Mouse (Mus musculus): ENCODE data around the gene Prickle3. TPM values are rescaled to one million over a fixed set of nuclear protein-coding genes. Genes with fewer than 3 reads are reported as not detected.

Prickle3 gene
- polyA plus RNA-seq, 1 experiment from 2014 or later, result 2.0 TPM

GRCm38 (mm10) chrX:7658031-7658784, 1.1 kb downstream of the Prickle3 start:
- H3K4me2 ChIP-seq, result peak overlapping the region; percentile 1; the same call in 1 of the 2 replicates
- H3K4me3 ChIP-seq, result no peak overlapping the region
- ATAC-seq (ENCODE audit: low FRiP score, low read depth), result peak; percentile 48; the same call in 1 of the 2 replicates

DNA sequence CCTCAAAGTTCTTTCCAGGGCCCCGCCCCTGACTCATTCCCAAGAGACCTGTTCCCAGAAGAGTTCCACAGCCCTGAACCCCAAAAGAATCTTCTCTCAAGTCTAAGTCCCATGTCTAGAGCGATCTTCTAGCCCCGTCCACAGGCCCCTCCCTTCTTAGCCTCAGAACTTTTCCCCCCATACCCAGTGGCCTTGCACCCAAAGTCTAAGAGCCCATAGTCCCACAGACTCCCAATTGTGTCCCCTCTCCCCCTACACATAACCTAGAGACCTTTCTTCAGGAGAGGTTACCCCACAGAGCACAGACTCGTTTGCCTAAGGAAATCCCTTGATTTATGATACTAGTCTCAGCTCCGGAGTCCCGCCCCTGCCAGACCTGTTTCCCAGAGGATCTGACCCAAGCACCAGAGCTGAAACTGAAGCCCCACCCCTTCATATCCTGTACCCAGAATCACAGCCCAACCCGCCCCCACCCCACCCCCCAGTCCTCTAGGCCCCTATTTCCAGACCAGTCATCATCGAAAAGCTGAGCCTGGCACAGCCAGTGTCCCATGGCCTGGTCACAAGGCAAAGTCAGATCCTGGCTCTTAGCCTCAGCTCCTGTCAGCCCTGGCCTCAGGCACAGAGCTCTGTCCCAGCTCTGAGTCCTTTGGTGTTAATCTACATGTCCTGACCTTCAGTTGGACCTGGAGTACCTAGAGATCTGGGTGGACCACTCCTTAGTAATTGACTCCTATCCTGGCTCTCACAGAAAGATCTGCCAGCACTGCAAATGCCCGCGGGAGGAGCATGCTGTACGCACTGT, 1.9 kb downstream of the Prickle3 start:
- H3K9ac ChIP-seq, result no peak overlapping the region
- no peaks in the 10 kb centered on the region for H3K4me1 ChIP-seq (replicated peaks)
- WGBS, result 47% methylated on average over 11 of the region's 11 CpGs
- no peaks in the 10 kb centered on the region for H3K9me3 ChIP-seq
- H3K4me3 ChIP-seq, result no peak overlapping the region
- no peaks in the 10 kb centered on the region for H3K27me3 ChIP-seq
- H3K27ac ChIP-seq (replicated peaks), result no peak overlapping the region
- H3K36me3 ChIP-seq, result no peaks in the 10 kb centered on the region
- H3K4me2 ChIP-seq, result no peak overlapping the region
- ATAC-seq (ENCODE audit: low FRiP score, low read depth), result 0 out of 2 replicates have a peak, but pooled peaks have one; percentile 19

More at GRCm38 (mm10) chrX:7658031-7658784, 1.1 kb downstream of the Prickle3 start:
- no peaks in the 10 kb centered on the region for H3K4me1 ChIP-seq (replicated peaks)
- no peak overlapping the region for H3K27ac ChIP-seq (replicated peaks)
- H3K9me3 ChIP-seq, result no peaks in the 10 kb centered on the region
- H3K9ac ChIP-seq, result no peak overlapping the region
- WGBS, result 29% methylated on average over 15 of the region's 15 CpGs
- H3K27me3 ChIP-seq, result no peaks in the 10 kb centered on the region
- no peaks in the 10 kb centered on the region for H3K36me3 ChIP-seq

DNA sequence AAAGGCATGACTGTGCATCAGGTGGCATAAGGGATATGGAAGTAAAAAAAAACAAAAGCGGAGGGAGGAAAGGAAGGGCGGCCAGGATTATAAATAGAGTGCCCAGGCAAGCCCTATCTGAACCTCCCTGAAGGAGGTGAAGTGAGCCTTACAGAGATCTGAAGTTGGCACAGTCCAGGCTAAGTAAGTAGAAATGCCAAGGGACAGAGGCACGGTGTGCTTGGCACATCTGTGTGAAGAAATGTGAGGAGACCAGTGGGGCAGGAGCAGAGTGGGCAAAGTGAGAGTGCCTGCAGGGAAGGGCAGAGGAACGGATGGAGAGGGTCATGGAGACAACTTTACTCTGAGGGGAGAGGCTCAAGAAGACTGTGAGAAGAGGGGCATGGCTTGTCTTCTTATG, 4.0 kb downstream of the Prickle3 start:
- no peak overlapping the region for H3K4me3 ChIP-seq
- 88% methylated on average over 4 of the region's 4 CpGs for WGBS
- no peak for ATAC-seq (ENCODE audit: low FRiP score, low read depth)
- no peaks in the 10 kb centered on the region for H3K27me3 ChIP-seq
- no peak overlapping the region for H3K4me2 ChIP-seq
- H3K36me3 ChIP-seq, result no peaks in the 10 kb centered on the region
- H3K27ac ChIP-seq (replicated peaks), result no peak overlapping the region
- H3K4me1 ChIP-seq (replicated peaks), result no peaks in the 10 kb centered on the region
- H3K9me3 ChIP-seq, result no peaks in the 10 kb centered on the region
- no peak overlapping the region for H3K9ac ChIP-seq

DNA sequence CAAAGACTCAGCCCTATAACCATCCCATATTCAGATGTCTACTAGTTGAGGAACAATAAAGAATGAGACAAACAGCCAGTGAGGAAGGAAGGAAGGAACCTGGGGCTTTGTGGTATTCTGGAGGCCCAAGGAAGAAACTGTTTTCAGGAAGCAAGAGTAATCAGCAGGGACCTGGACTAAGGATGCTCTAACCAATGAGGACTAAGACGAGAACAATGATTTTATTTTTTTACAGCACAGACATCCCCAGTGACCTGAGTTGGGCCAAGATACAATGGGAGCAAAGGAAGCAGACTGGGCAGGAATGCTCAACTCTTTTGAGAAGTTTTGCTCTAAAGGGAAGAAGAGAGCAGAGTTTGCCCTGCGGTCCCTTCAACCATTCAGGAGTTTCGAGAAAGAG, 5.9 kb downstream of the Prickle3 start:
- H3K4me1 ChIP-seq (replicated peaks), result no peaks in the 10 kb centered on the region
- no peak for ATAC-seq (ENCODE audit: low FRiP score, low read depth)

DNA sequence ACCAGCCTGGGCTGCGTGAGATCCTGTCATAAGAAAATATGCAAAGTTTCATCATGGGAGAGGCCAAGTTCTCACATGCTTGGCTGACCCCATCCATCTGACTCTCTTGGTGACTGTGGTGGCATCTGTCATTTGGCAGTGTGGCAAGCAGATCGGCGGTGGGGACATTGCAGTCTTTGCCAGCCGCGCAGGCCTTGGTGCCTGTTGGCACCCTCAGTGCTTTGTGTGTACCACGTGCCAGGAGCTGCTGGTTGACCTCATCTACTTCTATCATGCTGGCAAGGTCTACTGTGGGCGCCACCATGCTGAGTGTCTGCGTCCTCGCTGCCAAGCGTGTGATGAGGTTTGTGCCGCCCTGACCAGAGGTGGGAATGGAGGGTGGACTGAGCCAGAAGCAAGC, 7.7 kb downstream of the Prickle3 start:
- H3K9ac ChIP-seq, result no peak overlapping the region
- no peaks in the 10 kb centered on the region for H3K4me1 ChIP-seq (replicated peaks)
- H3K9me3 ChIP-seq, result no peaks in the 10 kb centered on the region
- ATAC-seq (ENCODE audit: low FRiP score, low read depth), result peak; percentile 77
- H3K27me3 ChIP-seq, result no peaks in the 10 kb centered on the region
- no peak overlapping the region for H3K4me2 ChIP-seq
- no peak overlapping the region for H3K27ac ChIP-seq (replicated peaks)
- H3K36me3 ChIP-seq, result no peaks in the 10 kb centered on the region
- H3K4me3 ChIP-seq, result no peak overlapping the region
- 80% methylated on average over 11 of the region's 11 CpGs for WGBS

More for the DNA sequence above, 5.9 kb downstream of the Prickle3 start:
- 92% methylated on average over 3 of the region's 3 CpGs for WGBS
- Histone ChIP-seq H3K27ac (replicated peaks) (no peak overlapping the region), H3K9me3 (no peaks in the 10 kb centered on the region), H3K4me3 (no peak overlapping the region), H3K36me3 (no peaks in the 10 kb centered on the region), H3K27me3 (no peaks in the 10 kb centered on the region), H3K9ac (no peak overlapping the region), H3K4me2 (no peak overlapping the region)

DNA sequence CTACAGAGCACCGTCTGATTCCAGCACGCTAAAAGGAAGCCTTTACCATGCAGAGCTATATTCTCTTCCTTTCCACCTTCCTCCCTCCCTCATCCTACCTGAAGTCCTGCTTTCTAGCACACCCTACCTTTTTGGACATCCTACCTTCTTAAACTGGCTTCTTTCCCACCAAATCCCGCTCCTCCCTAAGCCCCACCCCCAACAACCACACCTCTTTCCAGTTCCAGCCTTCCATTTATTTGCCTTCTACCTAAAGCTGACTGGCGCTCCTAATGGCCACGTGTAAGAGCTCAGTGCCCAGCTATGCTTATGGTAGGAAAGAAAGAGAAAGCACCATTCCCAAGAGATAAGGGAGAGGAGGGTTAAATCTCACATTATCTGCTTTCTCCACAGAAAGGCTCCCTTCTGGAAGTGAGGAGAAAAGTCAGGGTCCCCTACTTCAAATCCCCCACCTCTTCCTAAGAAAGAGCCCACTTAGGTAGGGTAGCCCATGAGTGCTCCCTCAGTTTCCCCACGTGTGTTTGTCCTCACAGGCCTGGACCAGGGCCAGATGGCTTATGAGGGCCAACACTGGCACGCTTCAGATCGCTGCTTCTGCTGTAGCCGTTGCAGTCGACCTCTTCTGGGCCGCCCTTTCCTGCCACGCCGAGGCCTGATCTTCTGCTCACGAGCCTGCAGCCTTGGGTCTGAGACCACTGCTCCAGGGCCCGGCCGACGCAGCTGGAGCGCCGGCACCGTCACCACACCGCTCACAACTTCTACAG, 8.9 kb downstream of the Prickle3 start:
- Histone ChIP-seq H3K36me3 (no peaks in the 10 kb centered on the region), H3K4me1 (replicated peaks) (no peaks in the 10 kb centered on the region), H3K9ac (no peak overlapping the region), H3K27me3 (no peaks in the 10 kb centered on the region), H3K4me3 (no peak overlapping the region), H3K4me2 (no peak overlapping the region), H3K9me3 (no peaks in the 10 kb centered on the region), H3K27ac (replicated peaks) (no peak overlapping the region)
- WGBS, result 81% methylated on average over 21 of the region's 21 CpGs
- ATAC-seq (ENCODE audit: low FRiP score, low read depth), result no peak

- Histone ChIP-seq H3K9ac (peak overlapping the region; percentile 25; the same call in 1 of the 2 replicates), H3K4me1 (replicated peaks) (no peaks in the 10 kb centered on the region), H3K36me3 (no peaks in the 10 kb centered on the region), H3K4me2 (peak overlapping the region; percentile 54), H3K4me3 (peak overlapping the region; percentile 35), H3K9me3 (no peaks in the 10 kb centered on the region), H3K27me3 (no peaks in the 10 kb centered on the region), H3K27ac (replicated peaks) (no peak overlapping the region)
- 18% methylated on average over 12 of the region's 19 CpGs for WGBS
- ATAC-seq (ENCODE audit: low FRiP score, low read depth), result peak; percentile 42; the same call in 1 of the 2 replicates
These were observed 13.4 kb downstream of the Prickle3 start for GRCm38 (mm10) chrX:7670390-7670881.

DNA sequence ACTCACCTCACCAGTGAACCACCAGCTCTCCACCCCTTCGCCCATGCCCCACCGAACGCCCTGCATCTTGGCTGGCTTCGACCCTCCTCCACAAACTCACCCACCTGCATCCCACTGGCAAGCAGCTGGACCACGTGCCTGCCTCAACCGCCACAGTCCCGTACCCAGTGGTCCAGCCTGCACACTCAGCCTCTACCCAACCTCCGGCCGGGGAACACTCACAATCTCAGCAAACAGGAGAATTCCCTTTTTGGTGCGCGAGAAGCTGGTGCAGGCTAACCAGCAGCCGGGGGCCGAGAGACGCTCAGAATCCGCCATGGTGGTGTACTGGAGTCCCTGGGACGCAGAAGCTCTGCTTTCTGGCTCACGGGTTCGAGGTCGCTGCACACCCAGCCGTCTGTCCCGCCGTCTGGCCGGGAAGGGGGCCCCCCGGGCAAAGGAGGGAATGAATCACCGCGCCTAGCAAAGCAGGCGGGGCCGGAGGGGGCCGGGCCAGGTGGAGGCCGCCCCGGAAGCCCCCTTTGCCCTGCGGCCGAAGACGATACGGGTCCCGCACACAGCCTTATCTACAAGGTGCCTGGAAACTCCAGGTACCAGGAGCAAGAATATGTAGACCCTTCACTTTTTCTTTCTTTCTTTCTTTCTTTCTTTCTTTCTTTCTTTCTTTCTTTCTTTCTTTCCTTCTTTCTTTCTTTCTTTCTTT, 14.0 kb downstream of the Prickle3 start, which contains the start of gene Plp2:
TSS of gene Plp2 (minus strand) at position 470 of the 703 bp plus-strand sequence.
- no peaks in the 10 kb centered on the region for H3K27me3 ChIP-seq
- WGBS, result 15% methylated on average over 31 of the region's 36 CpGs
- H3K9me3 ChIP-seq, result no peaks in the 10 kb centered on the region
- H3K9ac ChIP-seq, result peak within 1 kb of the TSS; percentile 25; the same call in 1 of the 2 replicates
- peak; percentile 58 for ATAC-seq (ENCODE audit: low FRiP score, low read depth)
- no peak within 1 kb of the TSS for H3K27ac ChIP-seq (replicated peaks)
- no peaks in the 10 kb centered on the region for H3K36me3 ChIP-seq
- H3K4me1 ChIP-seq (replicated peaks), result no peaks in the 10 kb centered on the region
- H3K4me2 ChIP-seq, result peak within 1 kb of the TSS; percentile 54
- H3K4me3 ChIP-seq, result peak within 1 kb of the TSS; percentile 35

- no peak overlapping the region for H3K27ac ChIP-seq (replicated peaks)
- ATAC-seq (ENCODE audit: low FRiP score, low read depth), result no peak
- H3K27me3 ChIP-seq, result no peaks in the 10 kb centered on the region
- H3K36me3 ChIP-seq, result no peaks in the 10 kb centered on the region
- no peak overlapping the region for H3K4me3 ChIP-seq
- no peaks in the 10 kb centered on the region for H3K9me3 ChIP-seq
- H3K9ac ChIP-seq, result no peak overlapping the region
- H3K4me2 ChIP-seq, result no peak overlapping the region
- 56% methylated on average over 6 of the region's 6 CpGs for WGBS
- no peaks in the 10 kb centered on the region for H3K4me1 ChIP-seq (replicated peaks)
These were observed 15.7 kb downstream of the Prickle3 start for GRCm38 (mm10) chrX:7672739-7673138.

GRCm38 (mm10) chrX:7673578-7674281, 16.7 kb downstream of the Prickle3 start:
- H3K36me3 ChIP-seq, result no peaks in the 10 kb centered on the region
- no peaks in the 10 kb centered on the region for H3K27me3 ChIP-seq
- peak overlapping the region; percentile 53 for H3K4me2 ChIP-seq
- ATAC-seq (ENCODE audit: low FRiP score, low read depth), result no peak
- H3K4me3 ChIP-seq, result no peak overlapping the region
- no peaks in the 10 kb centered on the region for H3K4me1 ChIP-seq (replicated peaks)
- WGBS, result 49% methylated on average over 12 of the region's 12 CpGs
- H3K27ac ChIP-seq (replicated peaks), result no peak overlapping the region
- H3K9ac ChIP-seq, result no peak overlapping the region
- H3K9me3 ChIP-seq, result no peaks in the 10 kb centered on the region
